Mouse (Mus musculus) stomach, postnatal 0 days (tissue): Measurements from ENCODE around the gene Scube1.

Experiments
- CTCF ChIP-seq: IDR thresholded peaks from 2 replicates; pipeline ENCODE4 v1.5.1; 2016; ENCODE audit warnings: antibody characterized with exemption, low read depth, mild to moderate bottlenecking, moderate library complexity
- EP300 ChIP-seq: optimal IDR thresholded peaks from 2 replicates; pipeline ENCODE3; 2016; ENCODE audit warnings: antibody characterized with exemption

GRCm38 (mm10) chr15:83636759-83637158, 88.1 kb downstream of the Scube1 start:
- TF ChIP-seq CTCF = no peak
- no peak for TF ChIP-seq EP300
